Mouse (Mus musculus) gastrocnemius, postnatal 10 days (tissue): ENCODE results near the gene Hba-x. TPM values are rescaled to one million over a fixed set of nuclear protein-coding genes. Genes with fewer than 3 reads are reported as not detected.

ENCODE experiments used
- total RNA-seq, 2 experiments: library from RNA; stranded (reverse); gene quantifications; 2 replicates each; pipeline ENCODE4 v1.2.3; 2021

Hba-x gene
- total RNA-seq, 2 experiments from 2014 or later, result not detected

Other genes starting within 250 kb of the Hba-x start
- gene Il9r, start 76.1 kb upstream of the Hba-x start, total RNA-seq, result not detected
- gene Snrnp25, start 71.0 kb upstream of the Hba-x start, total RNA-seq, result 1 to 10 TPM; 7.6 to 8.6 TPM
- 10 to 100 TPM; 26.3 to 35.3 TPM for gene Rhbdf1, start 54.1 kb upstream of the Hba-x start, total RNA-seq
- 10 to 100 TPM; 11.2 to 14.3 TPM for gene Mpg, start 49.9 kb upstream of the Hba-x start, total RNA-seq
- 10 to 100 TPM; 18.9 to 25.0 TPM for gene Nprl3, start 8.7 kb upstream of the Hba-x start, total RNA-seq
- gene Hba-a1, start 7.1 kb downstream of the Hba-x start, total RNA-seq, result 1,000 to 10,000 TPM in 1 of 2 experiments, 100 to 1,000 TPM in 1; 968 to 1,389 TPM
- under 1 TPM in 1 of 2 experiments, not detected in 1; 0.79 TPM for gene Hbq1b, start 10.6 kb downstream of the Hba-x start, total RNA-seq
- gene Hba-a2, start 20.1 kb downstream of the Hba-x start, total RNA-seq, result 1,000 to 10,000 TPM in 1 of 2 experiments, 100 to 1,000 TPM in 1; 662 to 1,092 TPM
- gene Hbq1a, start 23.7 kb downstream of the Hba-x start, total RNA-seq, result not detected
- 10 to 100 TPM; 25.1 to 32.5 TPM for gene Sh3pxd2b, start 71.4 kb downstream of the Hba-x start, total RNA-seq
- gene Ubtd2, start 179.0 kb downstream of the Hba-x start, total RNA-seq, result 10 to 100 TPM; 30.2 to 34.5 TPM